Mouse (Mus musculus) kidney, adult 2 months (tissue): ENCODE data around the gene Zfp704.

Experiments used
- CTCF ChIP-seq: fragments of 200-500 bp; conservative IDR thresholded peaks from 2 replicates; pipeline ENCODE4 v1.5.1; 2011; ENCODE audit warnings: low read depth, mild to moderate bottlenecking, control low read depth, low read length, moderate library complexity, mixed read lengths; ENCODE audit not compliant: insufficient read depth, insufficient read length
- POLR2A ChIP-seq: fragments of 200-500 bp; IDR thresholded peaks from one replicate; pipeline ENCODE4 v1.6.1; 2011; ENCODE audit warnings: low read depth, low read length, control low read depth

- TF ChIP-seq CTCF (no peak), POLR2A (no peak)
Observed at GRCm38 (mm10) chr3:9475501-9475900, 134.4 kb downstream of the Zfp704 start.
